Mouse (Mus musculus) cortical plate, adult 2 months (tissue): ENCODE data around the gene Pkmyt1.

ENCODE experiments used
- CTCF ChIP-seq: fragments of 200-500 bp; IDR thresholded peaks from 2 replicates; pipeline ENCODE4 v1.5.1; 2011; ENCODE audit warnings: mild to moderate bottlenecking, control low read depth, low read length; ENCODE audit not compliant: insufficient read depth; ENCODE audit errors: extremely low read depth
- POLR2A ChIP-seq: fragments of 200-500 bp; IDR thresholded peaks from 2 replicates; pipeline ENCODE4 v1.6.1; 2011; ENCODE audit warnings: mild to moderate bottlenecking, low read length, control low read depth; ENCODE audit not compliant: insufficient read depth; ENCODE audit errors: extremely low read depth

DNA sequence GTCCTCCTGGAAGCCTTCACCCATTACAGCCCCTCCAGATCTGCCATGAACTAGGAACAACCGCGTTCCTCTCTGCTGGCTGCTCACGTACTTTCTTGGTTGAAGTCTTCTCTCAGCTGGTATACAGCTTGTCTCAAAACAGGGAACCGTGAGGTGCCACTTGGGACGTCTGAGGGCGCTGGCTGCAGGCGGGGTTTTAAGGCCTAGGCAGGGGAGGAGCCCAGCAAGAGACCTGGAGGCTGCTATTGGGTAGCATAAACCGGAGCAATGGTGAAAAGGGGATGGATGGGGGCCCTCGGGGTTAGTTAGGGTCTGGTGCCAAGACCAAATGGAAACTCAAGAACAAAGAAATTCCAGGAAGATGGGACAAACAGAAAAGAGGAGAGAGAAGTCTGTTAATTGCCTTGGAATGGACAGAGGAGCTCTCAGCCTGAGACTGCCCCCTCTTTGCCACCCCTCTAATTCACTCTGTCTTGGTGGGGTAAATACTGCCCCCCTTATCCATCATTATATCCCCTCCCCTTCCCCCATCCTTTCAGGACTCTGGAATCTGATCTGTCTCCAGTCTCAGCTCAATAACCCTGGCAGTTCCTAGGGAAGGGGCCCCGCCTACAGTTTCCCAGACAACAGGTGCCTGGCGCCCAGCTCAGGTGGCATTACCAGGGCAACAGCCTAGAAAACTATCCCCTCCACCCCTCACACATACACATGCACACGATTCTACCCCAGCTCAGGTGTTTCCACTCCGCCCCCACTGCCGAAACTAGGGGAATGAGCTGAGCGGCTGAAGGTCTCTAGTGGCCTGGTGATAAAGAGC is 42.1 kb upstream of the Pkmyt1 start, which contains the start of gene Cldn9:
- TF ChIP-seq CTCF (no peak), POLR2A (no peak)
